Mouse (Mus musculus) midbrain, embryonic 13.5 days (tissue): ENCODE measurements around the gene Creld2. TPM values are rescaled to one million over a fixed set of nuclear protein-coding genes. Genes with fewer than 3 reads are reported as not detected.

Experiments used
- ATAC-seq: fragments of 200-750 bp; cut with Nextera tagmentation; 2 replicates; pipeline ENCODE4 v1.8.0; 2017; ENCODE audit warnings: mild to moderate bottlenecking, moderate TSS enrichment, moderate library complexity
- H3K27ac ChIP-seq: fragments of 300-500 bp; sonication (generic); 2 replicates; pipeline ENCODE4 v1.5.1; 2015; ENCODE audit warnings: inconsistent platforms, mild to moderate bottlenecking, moderate library complexity
- H3K27me3 ChIP-seq: fragments of 300-500 bp; sonication (generic); 2 replicates; pipeline ENCODE4 v1.6.1; 2015; ENCODE audit warnings: mild to moderate bottlenecking, inconsistent platforms
- H3K36me3 ChIP-seq: fragments of 300-500 bp; sonication (generic); 2 replicates; pipeline ENCODE4 v1.6.1; 2015; ENCODE audit warnings: mild to moderate bottlenecking, inconsistent platforms
- H3K4me1 ChIP-seq: fragments of 300-500 bp; sonication (generic); replicated peaks from 2 replicates; pipeline ENCODE4 v1.6.1; 2015; ENCODE audit warnings: inconsistent platforms
- H3K4me2 ChIP-seq: fragments of 300-500 bp; sonication (generic); replicated peaks from 2 replicates; pipeline ENCODE4 v1.6.1; 2015; ENCODE audit warnings: moderate library complexity, mild to moderate bottlenecking, inconsistent platforms
- H3K4me3 ChIP-seq: fragments of 300-500 bp; sonication (generic); replicated peaks from 2 replicates; pipeline ENCODE4 v1.5.1; 2015; ENCODE audit warnings: mild to moderate bottlenecking, inconsistent platforms
- H3K9ac ChIP-seq: fragments of 300-500 bp; sonication (generic); replicated peaks from 2 replicates; pipeline ENCODE4 v1.6.1; 2015; ENCODE audit warnings: mild to moderate bottlenecking, inconsistent platforms
- H3K9me3 ChIP-seq: fragments of 300-500 bp; sonication (generic); 2 replicates; pipeline ENCODE4 v1.6.1; 2016; ENCODE audit warnings: mild to moderate bottlenecking, inconsistent platforms
- WGBS: fragments of 180-500 bp; shearing (Covaris S2); methylation state at CpG from one replicate; pipeline ENCODE4 v1.1.7; 2015; 5-methylcytosine and 5-hydroxymethylcytosine counted together
- polyA plus RNA-seq: library from polyadenylated mRNA; unstranded; fragments of >200 nt; fragmentation: Nextera tagmentation; extraction: Ambion mirVana; gene quantifications from 2 replicates; pipeline ENCODE4 v1.2.1, GENCODE M21; 2015

Gene Creld2
- polyA plus RNA-seq, 1 experiment from 2014 or later = 55.7 TPM

DNA sequence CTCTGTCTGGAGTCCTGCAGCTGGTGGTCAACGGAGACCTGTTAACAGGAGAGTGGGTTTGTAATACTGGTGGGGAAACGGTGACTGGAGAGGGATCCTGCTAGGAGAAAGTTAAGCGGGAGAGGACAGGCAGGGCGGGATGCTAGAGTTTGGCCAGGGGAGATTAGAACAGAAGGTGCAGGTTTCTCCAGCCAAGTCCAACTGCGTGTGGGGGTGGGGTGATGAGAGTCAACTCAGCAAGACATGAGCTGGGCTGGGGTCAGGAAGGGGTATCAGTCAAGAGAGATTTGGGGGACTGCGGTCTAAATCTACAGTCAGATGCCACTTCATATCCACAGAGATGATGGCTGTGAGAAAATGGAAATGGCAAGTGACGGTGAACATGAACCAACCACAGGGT, 25.5 kb downstream of the Creld2 start:
- H3K4me2 ChIP-seq = no peak overlapping the region
- no peak overlapping the region for H3K4me3 ChIP-seq
- no peaks in the 10 kb centered on the region for H3K4me1 ChIP-seq
- H3K27ac ChIP-seq = no peak overlapping the region
- no peak for ATAC-seq
- H3K36me3 ChIP-seq = no peaks in the 10 kb centered on the region
- H3K9ac ChIP-seq = no peak overlapping the region
- WGBS = 93% methylated on average over 7 of the region's 7 CpGs
- no peaks in the 10 kb centered on the region for H3K9me3 ChIP-seq
- H3K27me3 ChIP-seq = no peaks in the 10 kb centered on the region

- H3K9ac ChIP-seq = no peak overlapping the region
- WGBS = 96% methylated on average over 1 of the region's 1 CpGs
- no peak for ATAC-seq
- no peaks in the 10 kb centered on the region for H3K9me3 ChIP-seq
- H3K4me2 ChIP-seq = no peak overlapping the region
- no peak overlapping the region for H3K4me3 ChIP-seq
- no peaks in the 10 kb centered on the region for H3K4me1 ChIP-seq
- peaks cover 7% of the 10 kb centered on the region; the same call in 1 of the 2 replicates for H3K27me3 ChIP-seq
- H3K27ac ChIP-seq = no peak overlapping the region
- no peaks in the 10 kb centered on the region for H3K36me3 ChIP-seq
Measured at GRCm38 (mm10) chr15:88848661-88849060, 29.2 kb downstream of the Creld2 start.

- Histone ChIP-seq H3K9ac (no peak overlapping the region), H3K27me3 (peaks cover 7% of the 10 kb centered on the region; the same call in 1 of the 2 replicates), H3K9me3 (no peaks in the 10 kb centered on the region), H3K4me1 (peaks cover 5% of the 10 kb centered on the region; the same call in 1 of the 2 replicates), H3K27ac (no peak overlapping the region), H3K4me2 (no peak overlapping the region), H3K4me3 (no peak overlapping the region), H3K36me3 (no peaks in the 10 kb centered on the region)
- no peak for ATAC-seq
- WGBS = 97% methylated on average over 2 of the region's 2 CpGs
Measured at GRCm38 (mm10) chr15:88849621-88850020, 30.2 kb downstream of the Creld2 start.

GRCm38 (mm10) chr15:88850146-88850826, 30.8 kb downstream of the Creld2 start:
- no peak for ATAC-seq
- no peak overlapping the region for H3K9ac ChIP-seq

GRCm38 (mm10) chr15:88851076-88851475, 31.6 kb downstream of the Creld2 start:
- Histone ChIP-seq H3K9ac (no peak overlapping the region), H3K4me2 (no peak overlapping the region), H3K4me1 (peaks cover 8% of the 10 kb centered on the region; the same call in 1 of the 2 replicates), H3K36me3 (no peaks in the 10 kb centered on the region), H3K27me3 (peaks cover 7% of the 10 kb centered on the region; the same call in 1 of the 2 replicates), H3K27ac (no peak overlapping the region), H3K4me3 (no peak overlapping the region), H3K9me3 (no peaks in the 10 kb centered on the region)
- WGBS = 50% methylated on average over 3 of the region's 3 CpGs
- ATAC-seq = no peak

More at GRCm38 (mm10) chr15:88850146-88850826, 30.8 kb downstream of the Creld2 start:
- Histone ChIP-seq H3K36me3 (no peaks in the 10 kb centered on the region), H3K4me1 (peaks cover 8% of the 10 kb centered on the region; the same call in 1 of the 2 replicates), H3K27ac (no peak overlapping the region), H3K27me3 (peaks cover 7% of the 10 kb centered on the region; the same call in 1 of the 2 replicates), H3K9me3 (no peaks in the 10 kb centered on the region), H3K4me3 (no peak overlapping the region), H3K4me2 (no peak overlapping the region)
- 63% methylated on average over 10 of the region's 10 CpGs for WGBS

DNA sequence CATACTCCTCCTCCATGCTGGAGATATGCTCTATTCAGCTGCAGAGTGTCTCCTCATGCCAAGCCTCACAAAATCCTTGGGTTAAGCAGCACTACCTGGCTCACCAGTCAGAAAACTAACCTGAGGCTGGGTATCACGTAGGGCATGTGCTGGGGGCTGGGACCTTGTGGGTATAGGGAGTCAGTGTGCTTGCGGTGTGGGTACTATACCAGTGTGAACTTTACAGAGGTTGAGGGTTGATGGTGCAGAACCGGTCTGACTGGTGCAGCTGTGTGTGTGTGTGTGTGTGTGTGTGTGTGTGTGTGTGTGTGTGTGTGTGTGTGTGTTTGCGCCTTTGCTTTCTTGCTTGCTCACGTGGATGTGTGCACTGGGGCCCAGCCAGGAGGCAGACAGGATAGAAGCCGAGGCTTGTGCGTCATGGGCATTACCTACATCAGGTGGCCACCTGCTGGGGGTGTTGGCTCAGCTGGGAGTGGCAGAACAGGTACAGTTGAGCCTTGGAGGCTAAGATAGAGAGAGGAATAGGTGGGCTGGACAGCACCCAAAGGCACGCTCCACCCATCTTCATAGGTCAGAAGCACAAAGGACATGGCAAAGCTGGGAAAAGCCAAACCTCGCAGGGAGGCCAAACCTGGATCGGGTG, 32.2 kb downstream of the Creld2 start:
- no peak overlapping the region for H3K27ac ChIP-seq
- H3K9ac ChIP-seq = no peak overlapping the region
- no peak overlapping the region for H3K4me2 ChIP-seq
- H3K4me1 ChIP-seq = peaks cover 8% of the 10 kb centered on the region; the same call in 1 of the 2 replicates
- H3K9me3 ChIP-seq = no peaks in the 10 kb centered on the region
- peaks cover 7% of the 10 kb centered on the region; the same call in 1 of the 2 replicates for H3K27me3 ChIP-seq
- 81% methylated on average over 10 of the region's 10 CpGs for WGBS
- no peaks in the 10 kb centered on the region for H3K36me3 ChIP-seq
- H3K4me3 ChIP-seq = no peak overlapping the region
- ATAC-seq = no peak

DNA sequence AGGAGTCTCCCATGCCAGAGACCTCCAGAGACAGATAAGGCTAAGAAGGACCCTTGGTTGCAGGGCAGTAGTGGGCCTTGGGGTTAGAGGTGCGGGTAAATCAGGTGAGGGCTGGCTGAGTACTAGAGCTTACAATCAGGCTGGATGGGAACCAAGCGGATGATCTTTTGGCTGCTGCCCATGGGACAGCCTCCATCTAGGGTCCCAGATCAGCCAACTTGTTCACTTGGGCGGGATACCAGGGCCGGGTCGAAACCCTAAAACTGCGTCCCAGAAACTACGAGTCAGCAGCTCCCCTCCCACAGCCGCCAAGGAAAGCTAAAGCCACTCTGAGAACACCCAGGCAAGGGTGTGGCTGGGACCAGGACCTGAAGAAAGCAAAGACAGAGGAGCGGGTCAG, 33.7 kb downstream of the Creld2 start:
- Histone ChIP-seq H3K9me3 (no peaks in the 10 kb centered on the region), H3K27me3 (peaks cover 7% of the 10 kb centered on the region; the same call in 1 of the 2 replicates), H3K36me3 (no peaks in the 10 kb centered on the region), H3K4me1 (peaks cover 8% of the 10 kb centered on the region; the same call in 1 of the 2 replicates), H3K9ac (no peak overlapping the region), H3K27ac (no peak overlapping the region), H3K4me2 (no peak overlapping the region), H3K4me3 (no peak overlapping the region)
- WGBS = 92% methylated on average over 9 of the region's 9 CpGs
- no peak for ATAC-seq

DNA sequence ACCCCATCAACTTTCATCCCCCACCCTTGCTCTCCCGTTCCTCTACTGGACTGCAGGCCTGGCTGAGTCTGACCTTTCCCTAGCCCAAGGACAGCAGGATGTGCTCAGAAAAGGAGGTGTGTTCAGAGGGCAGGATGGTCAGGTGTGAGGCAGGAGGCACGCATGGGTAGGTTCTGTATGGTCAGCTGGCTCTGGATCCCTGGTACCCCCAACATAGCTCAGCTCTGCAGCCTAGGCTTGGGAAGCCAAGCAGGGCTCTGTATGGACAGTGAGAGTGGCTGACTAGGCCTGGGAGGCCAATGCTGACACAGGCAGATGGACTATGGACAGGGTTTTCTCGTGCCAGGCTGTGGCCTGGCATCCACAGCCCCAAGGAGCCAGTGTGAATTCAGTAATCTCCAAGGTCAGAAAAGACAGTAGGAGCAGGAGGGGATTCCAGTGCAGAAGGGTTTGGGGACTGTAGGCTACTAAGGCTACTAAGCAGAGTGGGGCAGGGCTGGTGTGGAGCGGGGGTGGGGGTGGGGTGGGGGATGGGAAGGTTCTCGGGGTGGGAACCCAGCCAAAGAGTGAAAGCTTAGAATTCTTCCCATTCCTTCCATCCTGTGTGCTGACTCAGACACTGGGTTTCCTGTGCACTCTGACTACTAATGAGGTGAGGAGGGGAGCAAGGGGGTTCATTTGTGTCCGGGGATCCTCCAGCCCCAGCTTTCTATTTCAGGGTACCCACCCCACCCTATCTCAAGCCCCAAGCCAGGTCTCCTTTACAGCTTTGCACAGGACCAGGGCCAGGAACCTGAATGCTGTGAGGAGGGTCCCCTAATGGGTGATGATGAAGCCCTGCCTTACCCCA, 34.9 kb downstream of the Creld2 start:
- 70% methylated on average over 5 of the region's 6 CpGs for WGBS
- Histone ChIP-seq H3K9ac (no peak overlapping the region), H3K36me3 (no peaks in the 10 kb centered on the region), H3K9me3 (no peaks in the 10 kb centered on the region), H3K4me1 (peaks cover 8% of the 10 kb centered on the region; the same call in 1 of the 2 replicates), H3K4me2 (no peak overlapping the region), H3K27ac (no peak overlapping the region), H3K27me3 (peaks cover 7% of the 10 kb centered on the region; the same call in 1 of the 2 replicates), H3K4me3 (no peak overlapping the region)
- peak; percentile 31; the same call in 1 of the 2 replicates for ATAC-seq

DNA sequence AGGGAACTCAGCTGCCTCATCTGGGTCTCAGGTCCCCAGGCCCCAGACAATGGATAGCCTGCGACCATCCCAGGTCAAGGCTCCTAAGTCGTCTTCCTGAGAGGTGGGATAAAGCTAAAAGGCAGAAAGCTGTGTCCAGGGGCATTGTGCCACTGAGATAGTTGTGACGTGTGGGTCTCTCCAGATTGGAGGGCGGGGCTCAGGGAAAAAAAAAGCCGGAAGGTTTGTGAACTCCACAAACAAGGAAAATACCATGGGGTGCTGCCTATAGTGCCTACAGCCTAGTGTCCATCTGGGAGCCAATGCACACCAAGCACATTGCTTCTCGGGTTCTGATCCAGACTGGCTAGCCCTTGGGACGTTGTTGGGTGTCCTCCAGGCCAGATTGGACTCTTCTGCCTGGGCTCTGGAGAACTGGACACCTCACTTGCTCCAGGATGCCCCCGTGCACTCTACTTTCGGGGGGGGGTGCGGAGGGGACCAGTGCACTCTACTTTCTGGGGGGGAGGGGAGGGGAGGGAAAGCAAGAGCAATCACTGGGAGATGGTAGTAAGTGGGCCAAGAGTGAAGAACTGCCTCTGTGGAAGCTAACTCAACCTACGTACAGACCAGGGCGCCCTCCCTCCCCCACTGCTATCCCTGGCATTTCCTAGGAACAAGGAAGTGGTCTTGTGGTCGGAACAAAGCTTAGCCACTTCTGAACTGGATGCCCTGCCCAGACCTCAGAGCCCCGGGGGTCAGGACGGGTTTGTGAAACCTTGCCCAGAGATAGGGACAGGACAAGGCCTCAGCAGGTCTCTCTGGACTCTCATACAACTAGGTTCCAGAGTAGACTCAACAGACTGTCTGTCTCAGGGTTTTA, 35.8 kb downstream of the Creld2 start:
- no peaks in the 10 kb centered on the region for H3K9me3 ChIP-seq
- no peak overlapping the region for H3K27ac ChIP-seq
- no peak overlapping the region for H3K4me3 ChIP-seq
- H3K9ac ChIP-seq = no peak overlapping the region
- 0 out of 2 replicates have a peak, but pooled peaks have one; percentile 2 for ATAC-seq
- peaks cover 5% of the 10 kb centered on the region; the same call in 1 of the 2 replicates for H3K27me3 ChIP-seq
- peaks cover 8% of the 10 kb centered on the region; the same call in 1 of the 2 replicates for H3K4me1 ChIP-seq
- 77% methylated on average over 15 of the region's 15 CpGs for WGBS
- H3K36me3 ChIP-seq = no peaks in the 10 kb centered on the region
- no peak overlapping the region for H3K4me2 ChIP-seq

GRCm38 (mm10) chr15:88855896-88856417, 36.5 kb downstream of the Creld2 start:
- no peak overlapping the region for H3K27ac ChIP-seq
- H3K9me3 ChIP-seq = no peaks in the 10 kb centered on the region
- H3K27me3 ChIP-seq = no peaks in the 10 kb centered on the region
- ATAC-seq = no peak
- no peak overlapping the region for H3K9ac ChIP-seq
- 73% methylated on average over 6 of the region's 6 CpGs for whole genome bisulfite sequencing
- H3K4me3 ChIP-seq = no peak overlapping the region
- no peak overlapping the region for H3K4me2 ChIP-seq
- peaks cover 8% of the 10 kb centered on the region; the same call in 1 of the 2 replicates for H3K4me1 ChIP-seq
- no peaks in the 10 kb centered on the region for H3K36me3 ChIP-seq

- Histone ChIP-seq H3K27me3 (no peaks in the 10 kb centered on the region), H3K9ac (no peak overlapping the region), H3K4me3 (no peak overlapping the region), H3K9me3 (no peaks in the 10 kb centered on the region), H3K27ac (no peak overlapping the region), H3K4me1 (peaks cover 12% of the 10 kb centered on the region), H3K36me3 (no peaks in the 10 kb centered on the region), H3K4me2 (no peak overlapping the region)
- 82% methylated on average over 5 of the region's 5 CpGs for WGBS
- ATAC-seq = no peak
Measured at GRCm38 (mm10) chr15:88856613-88857012, 37.2 kb downstream of the Creld2 start.
